Mouse (Mus musculus) intestine, embryonic 16.5 days (tissue): ENCODE data around the gene Defb20. TPM values are rescaled to one million over a fixed set of nuclear protein-coding genes. Genes with fewer than 3 reads are reported as not detected.

ENCODE experiments used
- ATAC-seq: fragments of 200-750 bp; cut with Nextera tagmentation; 2 replicates; pipeline ENCODE4 v1.8.0; 2017; ENCODE audit warnings: moderate TSS enrichment, moderate library complexity
- H3K27ac ChIP-seq: fragments of 300-500 bp; sonication (generic); 2 replicates; pipeline ENCODE4 v1.5.1; 2014; ENCODE audit warnings: mild to moderate bottlenecking, low read length
- H3K27me3 ChIP-seq: fragments of 300-500 bp; sonication (generic); replicated peaks from 2 replicates; pipeline ENCODE4 v1.6.1; 2014; ENCODE audit warnings: low read length, control low read depth, mixed read lengths; ENCODE audit not compliant: control insufficient read depth, insufficient read depth
- H3K36me3 ChIP-seq: fragments of 300-500 bp; sonication (generic); 2 replicates; pipeline ENCODE4 v1.6.1; 2014; ENCODE audit warnings: low read length, control low read depth; ENCODE audit not compliant: control insufficient read depth, insufficient read depth
- H3K4me1 ChIP-seq: fragments of 300-500 bp; sonication (generic); 2 replicates; pipeline ENCODE4 v1.6.1; 2014; ENCODE audit warnings: low read length, control low read depth, mixed read lengths; ENCODE audit not compliant: control insufficient read depth, insufficient read depth
- H3K4me2 ChIP-seq: fragments of 300-500 bp; sonication (generic); 2 replicates; pipeline ENCODE4 v1.6.1; 2014; ENCODE audit warnings: low read depth, low read length, control low read depth
- H3K4me3 ChIP-seq: fragments of 300-500 bp; sonication (generic); 2 replicates; pipeline ENCODE4 v1.5.1; 2014; ENCODE audit warnings: mild to moderate bottlenecking, low read length
- H3K9ac ChIP-seq: fragments of 300-500 bp; sonication (generic); 2 replicates; pipeline ENCODE4 v1.6.1; 2014; ENCODE audit warnings: low read depth, low read length
- H3K9me3 ChIP-seq: fragments of 300-500 bp; sonication (generic); 2 replicates; pipeline ENCODE4 v1.6.1; 2016; ENCODE audit warnings: low read length, control low read depth; ENCODE audit not compliant: control insufficient read depth
- WGBS: fragments of 180-500 bp; shearing (Covaris S2); extraction: QIAGEN DNeasy Blood & Tissue Kit; methylation state at CpG from one replicate; pipeline ENCODE4 v1.1.7; 2014; 5-methylcytosine and 5-hydroxymethylcytosine counted together
- polyA plus RNA-seq: library from polyadenylated mRNA; unstranded; fragments of >200 nt; fragmentation: Nextera tagmentation; extraction: Ambion mirVana; gene quantifications from 2 replicates; pipeline ENCODE4 v1.2.1, GENCODE M21; 2015

Defb20 gene
- polyA plus RNA-seq, 1 experiment from 2014 or later, result not detected

GRCm38 (mm10) chr2:152481726-152482125 is 4.9 kb downstream of the Defb20 start:
- Histone ChIP-seq H3K4me2 (no peak overlapping the region), H3K27ac (no peak overlapping the region), H3K9ac (no peak overlapping the region), H3K36me3 (no peaks in the 10 kb centered on the region), H3K9me3 (no peaks in the 10 kb centered on the region), H3K4me1 (no peaks in the 10 kb centered on the region), H3K27me3 (no peaks in the 10 kb centered on the region), H3K4me3 (no peak overlapping the region)
- no peak for ATAC-seq
- WGBS, result 89% methylated on average over 7 of the region's 7 CpGs

GRCm38 (mm10) chr2:152487024-152487423 is 10.2 kb downstream of the Defb20 start:
- no peak for ATAC-seq
- Histone ChIP-seq H3K4me1 (no peaks in the 10 kb centered on the region), H3K4me3 (no peak overlapping the region), H3K27me3 (no peaks in the 10 kb centered on the region), H3K9me3 (no peaks in the 10 kb centered on the region), H3K27ac (no peak overlapping the region), H3K36me3 (no peaks in the 10 kb centered on the region), H3K4me2 (no peak overlapping the region), H3K9ac (no peak overlapping the region)
- WGBS, result 73% methylated on average over 2 of the region's 2 CpGs

GRCm38 (mm10) chr2:152490038-152490437 is 13.2 kb downstream of the Defb20 start, which contains the start of gene Defb22:
Gene Defb22, minus strand, starts transcription at chr2:152490138.
- no peak for ATAC-seq
- no peaks in the 10 kb centered on the region for H3K4me1 ChIP-seq
- no peak within 1 kb of the TSS for H3K4me2 ChIP-seq
- H3K27ac ChIP-seq, result no peak within 1 kb of the TSS
- no peak within 1 kb of the TSS for H3K9ac ChIP-seq
- no peaks in the 10 kb centered on the region for H3K36me3 ChIP-seq
- no peak within 1 kb of the TSS for H3K4me3 ChIP-seq
- no peaks in the 10 kb centered on the region for H3K27me3 ChIP-seq
- no peaks in the 10 kb centered on the region for H3K9me3 ChIP-seq

- H3K4me1 ChIP-seq, result no peaks in the 10 kb centered on the region
- H3K27me3 ChIP-seq, result no peaks in the 10 kb centered on the region
- no peak overlapping the region for H3K27ac ChIP-seq
- H3K9ac ChIP-seq, result no peak overlapping the region
- no peak overlapping the region for H3K4me3 ChIP-seq
- ATAC-seq, result no peak
- H3K4me2 ChIP-seq, result no peak overlapping the region
- no peaks in the 10 kb centered on the region for H3K36me3 ChIP-seq
- H3K9me3 ChIP-seq, result no peaks in the 10 kb centered on the region
- 75% methylated on average over 6 of the region's 6 CpGs for WGBS
Measured at GRCm38 (mm10) chr2:152493151-152493550, 16.3 kb downstream of the Defb20 start.

- H3K4me2 ChIP-seq, result no peak overlapping the region
- H3K9me3 ChIP-seq, result no peaks in the 10 kb centered on the region
- no peaks in the 10 kb centered on the region for H3K4me1 ChIP-seq
- no peaks in the 10 kb centered on the region for H3K27me3 ChIP-seq
- H3K27ac ChIP-seq, result no peak overlapping the region
- H3K9ac ChIP-seq, result no peak overlapping the region
- H3K4me3 ChIP-seq, result no peak overlapping the region
- 77% methylated on average over 6 of the region's 6 CpGs for WGBS
- H3K36me3 ChIP-seq, result no peaks in the 10 kb centered on the region
- no peak for ATAC-seq
Measured at GRCm38 (mm10) chr2:152498020-152498419, 21.2 kb downstream of the Defb20 start.

GRCm38 (mm10) chr2:152500204-152500862 is 23.5 kb downstream of the Defb20 start:
- WGBS, result 68% methylated on average over 7 of the region's 7 CpGs
- ATAC-seq, result no peak
- H3K9me3 ChIP-seq, result no peaks in the 10 kb centered on the region

GRCm38 (mm10) chr2:152500863-152501229 is 24.0 kb downstream of the Defb20 start:
- no peak overlapping the region for H3K27ac ChIP-seq
- no peaks in the 10 kb centered on the region for H3K36me3 ChIP-seq
- no peaks in the 10 kb centered on the region for H3K9me3 ChIP-seq
- H3K27me3 ChIP-seq, result no peaks in the 10 kb centered on the region
- H3K4me2 ChIP-seq, result no peak overlapping the region
- no peaks in the 10 kb centered on the region for H3K4me1 ChIP-seq
- no peak for ATAC-seq
- 74% methylated on average over 6 of the region's 6 CpGs for WGBS
- H3K4me3 ChIP-seq, result no peak overlapping the region
- no peak overlapping the region for H3K9ac ChIP-seq

More at GRCm38 (mm10) chr2:152500204-152500862, 23.5 kb downstream of the Defb20 start:
- Histone ChIP-seq H3K27me3 (no peaks in the 10 kb centered on the region), H3K27ac (no peak overlapping the region), H3K4me2 (no peak overlapping the region), H3K36me3 (no peaks in the 10 kb centered on the region), H3K9ac (no peak overlapping the region), H3K4me1 (no peaks in the 10 kb centered on the region), H3K4me3 (no peak overlapping the region)

GRCm38 (mm10) chr2:152503950-152504349 is 27.1 kb downstream of the Defb20 start:
- Histone ChIP-seq H3K4me3 (no peak overlapping the region), H3K4me2 (no peak overlapping the region), H3K4me1 (no peaks in the 10 kb centered on the region), H3K27ac (no peak overlapping the region), H3K36me3 (no peaks in the 10 kb centered on the region), H3K9me3 (no peaks in the 10 kb centered on the region), H3K9ac (no peak overlapping the region), H3K27me3 (no peaks in the 10 kb centered on the region)
- no peak for ATAC-seq
- WGBS, result 85% methylated on average over 2 of the region's 2 CpGs

- Histone ChIP-seq H3K4me2 (no peak within 1 kb of the TSS), H3K36me3 (no peaks in the 10 kb centered on the region), H3K4me3 (no peak within 1 kb of the TSS), H3K27me3 (no peaks in the 10 kb centered on the region), H3K27ac (no peak within 1 kb of the TSS), H3K4me1 (no peaks in the 10 kb centered on the region), H3K9ac (no peak within 1 kb of the TSS), H3K9me3 (no peaks in the 10 kb centered on the region)
- no peak for ATAC-seq
- WGBS, result 82% methylated on average over 1 of the region's 1 CpGs
Measured at GRCm38 (mm10) chr2:152511592-152511991, 34.7 kb downstream of the Defb20 start, which contains the start of gene Defb26. Gene Defb26, minus strand, starts transcription at chr2:152511692.

GRCm38 (mm10) chr2:152516084-152516483 is 39.2 kb downstream of the Defb20 start:
- Histone ChIP-seq H3K9ac (no peak overlapping the region), H3K9me3 (no peaks in the 10 kb centered on the region), H3K36me3 (no peaks in the 10 kb centered on the region), H3K27me3 (no peaks in the 10 kb centered on the region), H3K4me2 (no peak overlapping the region), H3K4me1 (no peaks in the 10 kb centered on the region), H3K27ac (no peak overlapping the region), H3K4me3 (no peak overlapping the region)
- no peak for ATAC-seq
- 63% methylated on average over 4 of the region's 4 CpGs for WGBS
